8 mouse cellular contexts compared by ENCODE assay signal in genomic region chr9:29457976-29458572, GRCm38 (mm10).
DNase-seq lines count a peak whose midpoint lies in the region; ATAC-seq and TF ChIP-seq lines count a peak whose summit lies in the region.

No protein-coding gene starts in this region.

- intact Hi-C loops in gastrocnemius, adult 2 months (cut with DNase I), result no loop called here

- TF ChIP-seq CTCF in gastrocnemius, adult 2 months (IDR thresholded peaks at IDR 0.05), result peak; percentile 69

- no peak overlapping the region for H3K4me3 ChIP-seq in gastrocnemius, adult 2 months
- H3K4me3 ChIP-seq in intestine, embryonic 16.5 days (ENCODE audit: low read length), result no peak overlapping the region
- H3K4me3 ChIP-seq in midbrain, embryonic 15.5 days, result no peak overlapping the region

- peak; percentile 25 for DNase-seq in gastrocnemius, adult 18-20 months (ENCODE audit: low spot score)
- DNase-seq in gastrocnemius, postnatal 25 days, result no peak
- peak; percentile 86 to 90 for DNase-seq in cerebellum, postnatal 36 days
- peak; percentile 50 for DNase-seq in gastrocnemius, adult 2 months
- DNase-seq in left cerebral cortex, adult 8-10 months (ENCODE audit: low spot score in 2 of 2), result peak; percentile 42 to 63
- peak; percentile 22 for DNase-seq in yolk sac, embryonic 10.5 days (ENCODE audit: low spot score)

- WGBS in intestine, embryonic 16.5 days, result 14% methylated on average over 5 of the region's 5 CpGs
- WGBS in midbrain, embryonic 15.5 days, result 11% methylated on average over 5 of the region's 5 CpGs

- no peak overlapping the region for H3K4me2 ChIP-seq in intestine, embryonic 16.5 days (ENCODE audit: low read depth, low read length)
- H3K4me2 ChIP-seq in midbrain, embryonic 15.5 days, result no peak overlapping the region

- no peak overlapping the region for H3K9ac ChIP-seq in intestine, embryonic 16.5 days (ENCODE audit: low read depth, low read length)
- no peak overlapping the region for H3K9ac ChIP-seq in midbrain, embryonic 15.5 days

- no peaks in the 10 kb centered on the region for H3K4me1 ChIP-seq in intestine, embryonic 16.5 days (ENCODE audit: control insufficient read depth, insufficient read depth, low read length)
- peaks cover 13% of the 10 kb centered on the region for H3K4me1 ChIP-seq in midbrain, embryonic 15.5 days

- peak; percentile 44; the same call in 1 of the 2 replicates for ATAC-seq in intestine, embryonic 16.5 days
- ATAC-seq in midbrain, embryonic 15.5 days (replicated peaks), result peak; percentile 71

- no peaks in the 10 kb centered on the region for H3K9me3 ChIP-seq in intestine, embryonic 16.5 days (ENCODE audit: control insufficient read depth, low read length)
- H3K9me3 ChIP-seq in midbrain, embryonic 15.5 days, result no peaks in the 10 kb centered on the region

- no peaks in the 10 kb centered on the region for H3K36me3 ChIP-seq in intestine, embryonic 16.5 days (ENCODE audit: control insufficient read depth, insufficient read depth, low read length)
- no peaks in the 10 kb centered on the region for H3K36me3 ChIP-seq in midbrain, embryonic 15.5 days (replicated peaks)

- no peaks in the 10 kb centered on the region for H3K27me3 ChIP-seq in intestine, embryonic 16.5 days (replicated peaks; ENCODE audit: control insufficient read depth, insufficient read depth, low read length)
- H3K27me3 ChIP-seq in midbrain, embryonic 15.5 days (replicated peaks), result no peaks in the 10 kb centered on the region

- no peak overlapping the region for H3K27ac ChIP-seq in gastrocnemius, adult 2 months
- no peak overlapping the region for H3K27ac ChIP-seq in intestine, embryonic 16.5 days (ENCODE audit: low read length)
- no peak overlapping the region for H3K27ac ChIP-seq in midbrain, embryonic 15.5 days
